In the genomic region with DNA sequence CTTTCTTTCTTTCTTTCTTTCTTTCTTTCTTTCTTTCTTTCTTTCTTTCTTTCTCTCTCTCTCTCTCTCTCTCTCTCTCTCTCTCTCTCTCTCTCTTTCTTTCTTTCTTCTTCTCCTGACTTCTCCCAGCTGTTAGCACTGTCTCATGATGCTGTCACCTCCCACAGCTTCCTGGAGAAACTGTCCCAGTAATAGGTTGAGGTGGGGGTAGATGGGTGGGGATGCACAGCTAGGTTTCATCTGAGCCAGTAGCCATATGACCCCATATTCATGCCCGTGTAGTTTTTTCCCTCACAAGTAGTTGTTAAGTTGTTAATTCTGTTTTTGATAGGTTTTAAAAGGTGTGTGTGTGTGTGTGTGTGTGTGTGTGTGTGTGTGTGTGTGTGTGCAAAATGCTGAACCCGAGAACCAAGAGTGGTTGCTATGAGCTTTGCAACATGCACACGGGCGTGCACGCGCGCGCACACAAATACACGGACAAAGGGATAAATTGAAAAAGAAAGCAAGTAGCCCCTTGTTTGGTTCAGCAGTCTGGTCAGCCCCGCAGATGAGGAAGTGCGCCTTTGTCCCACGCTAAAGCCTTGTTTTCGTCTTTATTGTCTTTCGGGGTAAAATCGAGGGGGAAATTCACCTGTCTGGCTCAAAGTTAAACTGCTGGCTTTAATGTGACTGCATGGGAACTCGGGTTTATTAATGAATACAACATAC, we compare ENCODE assay signal across 7 mouse cellular contexts.
DNase-seq lines count a peak whose midpoint lies in the region; ATAC-seq and TF ChIP-seq lines count a peak whose summit lies in the region.

No protein-coding gene starts in this region.

- H3K9ac ChIP-seq in lung, embryonic 14.5 days: peak overlapping the region; percentile 41
- peak overlapping the region; percentile 49 for H3K9ac ChIP-seq in heart, embryonic 15.5 days
- no peak overlapping the region for H3K9ac ChIP-seq in liver, embryonic 13.5 days
- H3K9ac ChIP-seq in neural tube, embryonic 15.5 days (replicated peaks): peak overlapping the region; percentile 38

- no peak for TF ChIP-seq CTCF in lung, embryonic 14.5 days (IDR thresholded peaks at IDR 0.05; ENCODE audit: low read depth)

- peak overlapping the region; percentile 66 for H3K27ac ChIP-seq in lung, embryonic 14.5 days (ENCODE audit: low read depth)
- H3K27ac ChIP-seq in heart, embryonic 15.5 days: peak overlapping the region; percentile 76
- no peak overlapping the region for H3K27ac ChIP-seq in liver, embryonic 13.5 days
- peak overlapping the region; percentile 80 for H3K27ac ChIP-seq in neural tube, embryonic 15.5 days (replicated peaks)

- H3K9me3 ChIP-seq in lung, embryonic 14.5 days (ENCODE audit: low read depth, low read length): no peaks in the 10 kb centered on the region
- no peaks in the 10 kb centered on the region for H3K9me3 ChIP-seq in heart, embryonic 15.5 days (replicated peaks)
- H3K9me3 ChIP-seq in liver, embryonic 13.5 days (replicated peaks): no peaks in the 10 kb centered on the region
- H3K9me3 ChIP-seq in neural tube, embryonic 15.5 days (replicated peaks): no peaks in the 10 kb centered on the region

- peak overlapping the region; percentile 26 for H3K4me3 ChIP-seq in lung, embryonic 14.5 days (ENCODE audit: low read depth, low read length)
- peak overlapping the region; percentile 45 for H3K4me3 ChIP-seq in heart, embryonic 15.5 days
- H3K4me3 ChIP-seq in liver, embryonic 13.5 days (replicated peaks): peak overlapping the region; percentile 30
- peak overlapping the region; percentile 35 for H3K4me3 ChIP-seq in neural tube, embryonic 15.5 days (replicated peaks)

- peak overlapping the region; percentile 66 for H3K4me2 ChIP-seq in lung, embryonic 14.5 days
- H3K4me2 ChIP-seq in heart, embryonic 15.5 days: peak overlapping the region; percentile 74
- H3K4me2 ChIP-seq in liver, embryonic 13.5 days: peak overlapping the region; percentile 53
- peak overlapping the region; percentile 58 for H3K4me2 ChIP-seq in neural tube, embryonic 15.5 days

- peak; percentile 58 for DNase-seq in lung, embryonic 14.5 days
- no peak for DNase-seq in lung, postnatal 25 days (ENCODE audit: low spot score)
- peak; percentile 73 for DNase-seq in embryo, embryonic 11 days
- no peak for DNase-seq in liver, embryonic 13.5 days
- no peak for DNase-seq in right cerebral cortex, postnatal 36 days (ENCODE audit: low spot score in 2 of 2)

- no peaks in the 10 kb centered on the region for H3K27me3 ChIP-seq in lung, embryonic 14.5 days (ENCODE audit: insufficient read depth, low read length)
- H3K27me3 ChIP-seq in heart, embryonic 15.5 days: no peaks in the 10 kb centered on the region
- 0 out of 2 replicates have a peak, but pooled peaks cover 2% of the 10 kb centered on the region for H3K27me3 ChIP-seq in liver, embryonic 13.5 days
- H3K27me3 ChIP-seq in neural tube, embryonic 15.5 days (replicated peaks): no peaks in the 10 kb centered on the region

- 12% methylated on average over 16 of the region's 16 CpGs for WGBS in lung, embryonic 14.5 days
- 4% methylated on average over 16 of the region's 16 CpGs for WGBS in heart, embryonic 15.5 days
- WGBS in liver, embryonic 13.5 days (ENCODE audit: insufficient replicate concordance): 3% methylated on average over 16 of the region's 16 CpGs
- 1% methylated on average over 16 of the region's 16 CpGs for WGBS in neural tube, embryonic 15.5 days

- H3K4me1 ChIP-seq in lung, embryonic 14.5 days (ENCODE audit: insufficient read depth): 0 out of 2 replicates have a peak, but pooled peaks cover 5% of the 10 kb centered on the region
- H3K4me1 ChIP-seq in heart, embryonic 15.5 days (replicated peaks): peaks cover 23% of the 10 kb centered on the region
- H3K4me1 ChIP-seq in liver, embryonic 13.5 days (replicated peaks): no peaks in the 10 kb centered on the region; the same call in 1 of the 2 replicates
- H3K4me1 ChIP-seq in neural tube, embryonic 15.5 days: peaks cover 12% of the 10 kb centered on the region; the same call in 1 of the 2 replicates

- peak; percentile 46; the same call in 1 of the 2 replicates for ATAC-seq in lung, embryonic 14.5 days (ENCODE audit: insufficient read depth)
- ATAC-seq in heart, embryonic 15.5 days (replicated peaks; ENCODE audit: insufficient number of reproducible peaks, insufficient read depth, low FRiP score, low read depth): 0 out of 2 replicates have a peak, but pooled peaks have one; percentile 39
- no peak for ATAC-seq in liver, embryonic 13.5 days (ENCODE audit: low read depth)
- peak; percentile 68; the same call in 1 of the 2 replicates for ATAC-seq in neural tube, embryonic 15.5 days (ENCODE audit: low FRiP score)

- no peaks in the 10 kb centered on the region for H3K36me3 ChIP-seq in lung, embryonic 14.5 days (ENCODE audit: insufficient read depth)
- H3K36me3 ChIP-seq in heart, embryonic 15.5 days: no peaks in the 10 kb centered on the region
- H3K36me3 ChIP-seq in liver, embryonic 13.5 days: no peaks in the 10 kb centered on the region
- no peaks in the 10 kb centered on the region for H3K36me3 ChIP-seq in neural tube, embryonic 15.5 days

Comparison
In these comparisons a context has a peak if more than half of its experiments do, and no peak if none do; other contexts are left out.
1. DNase-seq: peak in lung, embryonic 14.5 days (single experiment) and embryo, embryonic 11 days (single experiment); none in lung, postnatal 25 days (single experiment), liver, embryonic 13.5 days (single experiment) and right cerebral cortex, postnatal 36 days (0 of 2).
2. Peak in every context shown above with its lines, with median percentiles within 50 percentile points of each other: H3K4me2 ChIP-seq and H3K4me3 ChIP-seq.